Mouse (Mus musculus) left cerebral cortex, adult 8-10 months (tissue): ENCODE measurements around the gene Plekha7. TPM values are rescaled to one million over a fixed set of nuclear protein-coding genes. Genes with fewer than 3 reads are reported as not detected.
A peak's percentile ranks its signal among the peaks of the same experiment; 100 is the strongest.

Experiments
- DNase-seq, 2 experiments: peaks; one replicate each; pipeline ENCODE4 v3.0.0; 2022; ENCODE audit warnings: low spot score in 2 of 2
- total RNA-seq, 4 experiments: library from RNA; stranded (reverse); gene quantifications; 2 replicates each; pipeline ENCODE4 v1.2.4; 2022

Plekha7 gene
- 10 to 100 TPM; 24.7 to 30.1 (median 27.0) TPM for total RNA-seq

DNA sequence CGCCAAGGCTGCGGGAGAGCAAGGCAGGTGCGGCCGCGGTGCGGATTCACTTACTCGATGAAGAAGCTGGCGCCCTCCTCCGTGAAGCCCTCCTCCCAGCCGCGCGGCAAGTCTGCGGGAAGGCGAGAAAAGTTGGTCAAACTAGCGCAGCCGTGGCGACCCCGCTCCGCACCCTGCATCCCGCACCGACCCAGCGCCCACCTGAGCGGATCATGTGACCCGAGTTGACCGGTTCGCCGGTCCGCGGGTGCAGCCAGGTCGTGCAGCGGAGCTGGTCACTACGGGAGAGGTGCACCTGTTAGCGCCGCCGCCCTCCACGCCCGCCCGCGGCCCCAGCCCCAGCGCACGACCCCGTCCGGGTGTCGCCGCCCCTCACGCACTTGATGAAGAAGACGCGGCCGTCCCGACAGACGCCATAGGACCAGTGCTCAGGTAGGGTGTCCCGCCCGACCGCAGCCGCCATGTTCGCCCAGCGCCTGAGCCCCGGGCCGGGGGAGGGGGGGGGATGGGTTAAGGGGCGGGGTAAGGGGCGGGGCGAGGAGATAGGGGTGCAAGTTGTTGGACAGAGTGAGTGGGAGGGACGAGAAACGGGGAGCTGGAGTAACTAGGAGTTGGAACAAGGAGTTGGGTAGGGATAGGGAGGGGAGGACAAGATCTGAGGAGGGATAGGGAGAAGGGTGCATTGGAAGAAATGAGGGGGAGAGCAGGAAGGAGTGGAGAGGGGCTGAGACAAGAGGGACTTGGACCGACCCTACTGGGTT is at the start of gene Plekha7:
Plekha7 (minus strand) TSS at position 506 of the 761 bp plus-strand sequence.
- no peak for DNase-seq

DNA sequence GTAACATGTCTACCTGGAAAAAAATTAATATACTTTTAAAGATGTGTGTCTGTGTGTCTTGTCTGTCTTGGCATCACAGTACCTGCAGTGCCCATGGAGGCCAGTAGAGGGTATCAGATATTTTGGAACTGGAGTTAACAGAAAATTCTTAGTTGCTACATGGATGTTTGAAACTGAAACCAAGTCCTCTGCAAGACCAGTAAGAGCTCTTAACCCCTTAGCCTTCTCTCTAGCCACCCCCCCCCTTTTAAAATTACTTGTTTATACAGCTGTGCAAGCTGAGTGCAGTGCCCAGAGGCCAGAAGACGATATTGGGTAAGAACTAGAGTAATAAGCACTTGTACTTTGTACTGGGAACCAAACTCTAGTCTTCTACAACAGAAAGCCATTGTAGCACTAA is 28.1 kb upstream of the Plekha7 start:
- DNase-seq: peak in 1 of 2 experiments; percentile 24

DNA sequence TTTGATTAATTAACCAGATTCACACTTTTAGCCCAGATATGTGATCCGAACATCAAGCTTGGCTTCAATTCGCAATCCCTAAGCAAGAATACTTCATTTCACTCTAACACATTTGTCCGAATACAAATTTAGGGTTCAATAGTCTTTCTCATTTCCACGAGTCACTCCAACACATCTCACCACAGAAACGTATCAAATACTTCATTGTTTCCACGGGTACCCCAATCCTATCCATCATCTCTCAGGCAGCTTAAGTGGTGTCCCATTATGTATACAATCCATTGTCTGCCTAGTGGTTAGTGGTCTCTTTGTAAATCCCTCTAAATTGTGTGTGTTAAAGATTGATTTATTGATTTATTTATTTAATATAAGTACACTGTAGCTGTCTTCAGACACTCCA is 27.0 kb upstream of the Plekha7 start:
- no peak for DNase-seq

DNA sequence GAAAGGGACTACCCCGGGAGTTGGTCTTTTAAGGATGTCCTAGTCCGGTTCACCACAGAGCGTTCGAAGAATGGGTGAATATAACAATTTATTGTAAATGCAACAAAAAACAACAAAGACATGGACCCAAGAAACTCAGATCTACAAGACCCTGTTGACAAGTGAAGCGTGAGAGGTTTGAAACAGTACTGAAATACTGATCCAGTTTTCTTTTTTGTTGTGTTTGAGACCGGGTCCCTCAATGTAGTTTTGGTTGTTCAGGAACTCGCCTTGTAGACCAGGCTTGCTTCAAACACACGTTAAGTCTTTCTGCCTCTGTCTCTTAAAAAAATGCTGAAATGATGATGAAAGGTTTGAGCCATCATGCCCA is 26.5 kb upstream of the Plekha7 start:
- DNase-seq: no peak

DNA sequence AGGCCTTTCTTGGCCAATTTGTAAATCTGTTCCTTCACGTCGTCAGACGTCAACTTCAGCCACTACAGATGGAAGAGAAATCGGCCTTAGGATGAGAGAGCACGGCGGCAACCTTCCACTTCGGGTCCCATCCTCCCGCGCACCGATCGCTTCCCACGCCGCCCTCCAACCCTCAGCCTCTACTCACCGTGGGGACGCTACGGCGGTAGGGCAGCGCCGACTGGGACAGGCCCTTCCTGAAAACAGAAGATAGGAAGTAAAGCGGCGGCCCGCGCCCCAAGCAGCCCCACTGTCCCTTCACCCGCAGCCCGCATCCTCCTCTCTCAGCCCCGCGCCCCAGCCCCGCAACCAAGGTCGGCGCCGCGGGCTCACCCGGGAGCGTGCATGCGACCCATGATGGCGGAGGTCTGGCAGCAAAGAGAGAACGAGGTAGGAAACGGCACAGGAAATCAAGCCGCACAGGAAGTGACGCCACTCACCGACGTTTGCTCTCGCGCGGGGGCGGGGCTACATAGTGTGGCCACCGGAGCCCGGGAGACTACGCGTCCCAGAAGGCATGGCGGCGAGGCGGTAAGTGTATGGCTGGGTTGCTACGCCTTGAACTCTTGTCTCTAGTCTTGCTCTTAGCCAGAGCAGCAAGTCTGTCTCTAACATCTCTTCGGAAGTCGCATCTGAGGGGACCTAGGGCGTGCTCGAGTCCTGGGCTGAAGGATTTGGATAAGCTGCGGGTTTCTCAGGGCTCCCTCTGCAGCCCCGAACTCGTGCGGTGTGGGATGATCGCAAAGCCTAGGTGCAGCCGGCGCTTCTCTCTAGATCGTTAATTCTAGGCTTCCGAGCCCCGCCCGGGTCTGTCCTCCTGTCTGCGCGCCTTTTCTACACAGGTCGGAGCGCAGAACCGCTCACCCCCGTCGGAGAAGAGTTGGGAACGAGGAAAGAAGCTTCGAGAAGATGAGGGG is 25.8 kb upstream of the Plekha7 start, which contains the start of gene Rps13:
Rps13 (minus strand) TSS at position 483 of the 956 bp plus-strand sequence.
- DNase-seq: peak; percentile 95 to 97

DNA sequence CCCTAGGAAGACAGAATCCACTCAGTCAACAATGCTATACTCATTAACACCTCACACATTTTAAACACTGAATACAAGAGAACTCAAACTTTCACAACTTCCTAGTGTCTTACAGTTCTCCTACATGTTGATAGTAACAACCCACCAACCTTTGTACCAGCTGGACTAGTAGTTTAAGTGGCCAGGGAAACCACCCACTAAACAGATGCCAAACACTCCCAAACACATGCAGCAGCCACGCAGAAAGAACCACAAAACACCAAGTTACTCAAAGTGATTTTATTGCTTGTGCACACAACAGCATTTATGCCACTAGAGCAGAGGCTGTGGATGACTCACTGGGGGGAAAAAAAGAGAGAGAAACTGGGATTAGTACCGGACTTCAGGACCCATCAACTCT is 23.1 kb upstream of the Plekha7 start:
- DNase-seq: peak in 1 of 2 experiments; percentile 49

DNA sequence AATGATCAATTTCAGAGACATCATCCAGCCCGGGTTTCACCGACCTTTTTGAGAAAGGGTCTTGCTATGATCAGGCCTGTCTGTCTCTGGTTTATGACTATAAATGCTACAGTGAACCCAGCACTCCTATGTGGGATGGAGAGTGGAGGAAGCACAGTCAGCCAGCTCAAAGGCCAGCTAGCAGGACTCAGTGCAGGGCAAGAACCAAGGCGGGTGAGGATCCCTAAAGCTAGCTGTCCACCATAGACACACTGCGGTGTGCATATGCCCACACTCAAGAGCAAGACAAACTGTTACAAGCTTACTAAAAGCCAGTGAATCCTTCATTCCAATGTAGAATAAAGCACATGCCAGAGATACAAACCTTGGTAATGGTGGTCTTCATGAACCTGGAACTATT is 21.7 kb upstream of the Plekha7 start:
- no peak for DNase-seq

DNA sequence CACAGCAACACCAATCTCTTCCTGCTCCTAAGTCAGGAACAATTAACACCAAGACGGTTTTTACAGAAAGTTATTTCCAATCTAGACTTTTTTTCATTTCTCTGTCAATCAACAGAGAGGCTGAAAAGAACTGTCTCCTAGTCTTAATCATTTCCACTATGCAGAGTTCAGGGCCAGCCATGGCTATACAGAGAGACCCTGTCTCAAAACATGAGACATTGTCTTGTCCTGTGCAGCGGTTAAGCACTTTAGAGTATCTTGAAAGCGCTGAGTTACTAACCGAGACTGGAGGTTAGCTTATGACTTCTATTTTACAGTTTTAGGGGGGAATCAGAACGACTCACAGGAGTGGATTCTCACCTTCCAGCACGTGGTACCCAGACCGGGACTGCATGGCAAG is 20.6 kb upstream of the Plekha7 start:
- no peak for DNase-seq

DNA sequence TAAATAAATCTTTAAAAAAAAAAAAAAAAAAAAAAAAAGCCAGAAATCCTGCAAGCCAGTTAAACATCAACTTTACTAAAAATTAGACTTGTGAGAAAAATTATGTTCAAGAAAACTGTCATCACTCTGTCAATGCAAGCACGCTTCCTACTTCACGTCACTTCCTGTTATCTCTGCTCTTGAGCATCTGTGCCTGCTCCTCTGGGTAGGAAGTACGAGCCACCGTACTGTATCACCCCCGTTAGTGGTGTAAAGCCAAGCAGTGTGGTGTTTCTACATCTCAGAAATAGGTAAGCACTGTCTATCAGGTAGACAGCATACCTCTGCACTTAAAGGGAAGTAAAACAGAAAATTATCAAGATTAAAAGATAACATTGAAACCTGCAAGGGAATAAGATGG is 19.7 kb upstream of the Plekha7 start:
- no peak for DNase-seq

DNA sequence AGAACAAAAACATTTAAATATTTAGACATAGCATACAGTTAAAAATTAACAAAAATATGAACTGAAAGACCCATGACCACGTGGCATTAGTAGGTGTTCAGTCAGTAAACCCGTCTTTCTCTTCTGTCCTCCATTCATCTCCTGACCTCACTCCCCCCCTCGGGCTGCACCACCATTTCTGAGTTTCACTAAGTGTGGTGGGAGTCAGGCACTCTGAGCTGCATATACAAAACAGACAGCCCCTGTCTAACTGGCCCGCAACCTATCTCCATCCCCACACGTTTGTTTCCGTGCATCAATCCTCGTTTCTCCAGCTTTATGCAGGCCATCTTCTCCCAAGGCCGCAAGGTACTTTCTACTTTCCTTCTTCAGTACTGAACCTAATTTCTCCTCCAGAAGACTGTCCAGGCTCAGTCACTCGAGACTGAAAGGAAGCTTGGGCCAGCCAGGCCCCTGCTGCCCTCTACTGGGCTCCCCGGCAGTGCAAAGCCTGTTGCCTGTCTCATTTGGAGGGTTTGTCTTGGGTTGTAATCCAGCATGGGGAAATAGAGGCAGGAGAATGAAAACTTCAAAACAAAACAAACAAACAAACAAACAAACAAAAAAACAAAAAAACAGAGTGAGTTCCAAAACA is 15.3 kb upstream of the Plekha7 start:
- DNase-seq: peak in 1 of 2 experiments; percentile 37

DNA sequence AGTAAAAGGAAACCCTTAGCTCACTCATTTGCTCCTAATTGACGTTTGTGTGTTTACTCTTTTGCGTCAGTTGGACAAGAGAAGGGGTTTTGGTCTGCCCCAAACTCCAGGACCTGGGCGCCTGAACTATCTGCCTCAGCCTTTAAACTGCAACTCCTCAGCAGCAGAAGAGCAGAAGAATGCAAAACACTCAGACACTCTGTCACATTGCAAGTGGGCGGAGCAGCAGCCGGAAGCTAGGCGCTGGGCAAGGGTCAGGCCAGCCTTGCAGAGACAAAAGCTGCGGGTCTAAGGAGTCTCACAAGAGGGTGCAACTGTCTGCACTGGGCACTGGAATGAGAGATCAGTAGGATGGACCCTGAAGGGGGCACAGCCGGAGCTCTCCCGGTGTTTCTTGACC is 1.3 kb upstream of the Plekha7 start:
- no peak for DNase-seq

DNA sequence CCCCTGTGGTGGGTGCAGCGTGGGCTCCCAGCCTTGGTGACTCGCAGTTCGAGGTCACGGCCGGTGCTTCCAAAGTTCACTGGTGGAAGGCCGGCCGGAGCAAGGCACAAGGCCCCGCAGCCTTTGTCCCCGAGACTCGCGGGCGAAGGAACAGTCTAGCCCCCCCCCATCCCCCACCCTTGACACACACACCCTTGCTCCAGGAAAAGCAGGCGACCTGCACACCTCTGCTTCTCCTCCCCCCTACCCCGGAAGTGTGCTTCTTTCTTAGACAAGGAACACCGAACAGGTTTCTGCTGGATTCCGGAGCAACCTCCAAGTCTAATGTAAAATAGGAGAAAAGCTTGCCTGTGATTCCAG is 436 bp upstream of the Plekha7 start:
- no peak for DNase-seq

DNA sequence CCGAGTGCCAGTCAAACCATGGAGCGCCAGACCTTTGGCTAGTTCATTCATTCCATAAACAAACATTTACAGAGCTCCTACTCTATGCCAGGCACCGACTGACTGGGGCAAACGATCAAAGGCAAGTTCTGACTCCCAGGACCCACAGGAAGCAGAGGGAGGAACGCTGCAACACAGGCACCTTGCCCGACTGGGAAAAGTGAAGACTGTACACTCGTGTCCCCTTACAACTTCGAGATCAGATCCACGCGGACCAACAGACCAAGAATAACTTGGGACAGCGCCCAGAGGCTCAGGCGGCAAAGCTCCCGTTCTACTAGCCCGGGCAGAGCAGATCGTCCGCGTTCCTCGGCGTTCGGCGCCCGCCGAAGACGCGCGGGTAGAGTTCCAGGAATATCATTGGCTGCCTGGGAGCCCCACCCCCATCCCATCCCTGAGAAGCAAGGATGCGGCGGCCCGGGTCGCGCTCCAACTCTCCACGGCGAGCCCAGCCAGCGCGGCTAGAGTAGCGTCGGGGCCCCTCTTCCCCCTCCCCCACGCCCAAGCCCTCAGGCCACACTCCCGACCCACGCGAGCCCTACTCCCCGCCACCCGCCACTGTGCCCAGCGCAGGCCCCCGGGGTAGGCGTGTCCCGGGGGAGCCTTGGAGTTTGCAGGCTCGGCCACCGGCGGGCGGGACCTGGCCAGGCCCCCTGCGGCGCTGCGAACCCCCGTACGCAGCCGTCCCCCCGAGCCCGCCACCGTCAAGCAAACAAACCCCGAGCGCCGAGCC is 891 bp downstream of the Plekha7 start:
- peak; percentile 8 to 36 for DNase-seq

DNA sequence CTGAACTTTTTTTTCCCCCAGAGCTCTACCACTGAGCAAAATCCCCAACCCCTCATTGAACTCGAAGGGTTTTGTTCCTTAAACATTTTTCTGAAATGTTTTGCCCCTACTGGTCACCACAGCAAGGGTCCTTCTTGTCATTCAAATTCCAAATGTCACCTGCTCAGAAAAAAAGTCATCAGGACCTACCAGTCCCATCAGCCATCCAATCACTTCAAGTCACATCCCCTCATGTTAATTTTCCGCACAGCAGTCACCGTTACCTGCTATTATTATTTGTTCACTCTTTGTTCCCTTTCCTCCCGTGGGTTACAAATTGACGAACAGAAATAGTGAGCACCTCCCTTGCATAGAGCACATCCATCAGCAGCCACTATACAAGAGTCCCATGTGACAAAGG is 1.6 kb downstream of the Plekha7 start:
- no peak for DNase-seq

DNA sequence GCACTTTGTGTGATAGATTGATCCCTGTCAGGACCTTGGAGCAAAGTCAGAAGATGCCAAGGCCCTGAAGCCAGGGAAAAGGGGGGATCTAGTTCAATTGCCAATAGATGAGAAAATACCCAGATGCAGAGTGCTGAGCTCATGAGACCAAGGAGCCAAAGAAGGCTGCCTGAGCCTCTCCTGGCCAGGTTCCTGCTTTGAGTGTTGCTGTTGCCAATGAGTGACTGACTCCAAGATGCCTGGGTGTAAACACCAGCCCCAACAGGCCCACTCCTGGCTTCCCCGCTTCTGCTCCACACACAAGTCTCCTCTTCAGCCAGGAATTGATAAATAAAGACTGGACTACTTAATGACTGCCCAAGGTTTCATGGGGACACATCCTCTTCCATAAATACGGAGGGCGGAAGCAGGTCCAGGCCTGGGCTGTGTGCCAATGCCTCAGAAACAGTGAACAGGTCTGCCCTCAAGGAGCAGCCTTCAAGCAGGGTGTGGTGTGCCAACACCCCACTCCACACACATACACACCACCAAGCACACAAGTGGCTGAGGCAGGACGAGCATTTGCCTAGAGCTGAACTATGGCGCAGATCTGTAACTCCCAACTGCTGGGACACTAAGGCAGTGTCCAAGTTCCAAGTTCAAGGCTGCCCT is 6.4 kb downstream of the Plekha7 start:
- no peak for DNase-seq

DNA sequence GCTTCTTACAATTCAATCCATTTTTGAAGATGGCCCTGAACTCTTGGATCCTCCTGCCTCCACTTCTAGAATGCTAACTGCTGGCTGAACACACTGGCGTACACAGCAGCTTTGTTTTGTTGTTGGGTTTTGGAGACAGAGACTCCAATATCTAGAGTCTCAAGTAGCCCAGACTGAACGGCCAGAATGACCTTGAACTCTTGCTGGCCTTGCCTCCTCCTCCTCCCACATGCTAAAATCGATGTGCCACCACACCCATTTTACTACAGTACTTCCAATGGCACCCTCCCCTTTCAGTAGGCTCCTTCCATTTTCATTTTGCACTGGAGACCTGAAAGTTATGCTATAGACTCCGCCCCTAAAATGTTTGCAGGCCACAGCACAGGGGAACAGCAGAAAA is 7.0 kb downstream of the Plekha7 start:
- DNase-seq: no peak

DNA sequence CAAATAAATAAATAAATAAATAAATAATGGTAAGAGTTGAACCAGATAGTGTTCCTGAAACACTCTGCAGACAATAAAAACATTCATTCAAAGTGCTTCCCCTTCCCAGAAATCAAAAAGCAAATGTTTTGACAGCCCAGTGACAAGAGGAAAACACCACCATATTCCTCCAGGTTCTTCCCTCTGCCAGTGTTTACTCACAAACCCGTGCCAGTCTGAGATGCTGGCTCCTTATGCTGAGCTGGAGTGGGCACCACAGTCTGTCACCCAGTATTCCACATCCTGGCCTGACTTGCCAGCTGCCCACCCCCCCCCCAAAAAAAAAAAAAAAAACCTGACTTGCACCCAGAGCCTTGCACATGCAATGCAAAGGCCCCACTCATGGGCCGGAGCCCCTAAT is 9.3 kb downstream of the Plekha7 start:
- DNase-seq: no peak

DNA sequence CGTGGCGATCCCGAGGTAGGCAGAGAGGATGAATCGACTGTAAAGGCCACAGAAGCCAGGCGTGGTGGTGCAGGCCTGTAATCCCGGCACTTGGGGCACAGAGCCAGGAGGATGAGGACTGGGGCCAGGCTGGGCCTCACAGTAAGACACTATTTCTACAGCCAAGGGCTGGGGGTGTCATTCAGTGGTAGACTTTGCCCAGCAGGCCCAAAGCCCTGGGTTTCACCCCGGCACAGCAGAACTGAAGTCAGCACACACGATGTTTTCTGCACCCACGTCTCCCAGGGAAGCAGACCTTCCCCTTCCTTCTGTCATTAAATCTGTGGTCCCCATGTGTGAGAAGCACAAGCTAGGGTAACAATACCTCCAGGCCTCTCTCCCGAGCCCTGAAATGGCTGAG is 9.8 kb downstream of the Plekha7 start:
- no peak for DNase-seq

DNA sequence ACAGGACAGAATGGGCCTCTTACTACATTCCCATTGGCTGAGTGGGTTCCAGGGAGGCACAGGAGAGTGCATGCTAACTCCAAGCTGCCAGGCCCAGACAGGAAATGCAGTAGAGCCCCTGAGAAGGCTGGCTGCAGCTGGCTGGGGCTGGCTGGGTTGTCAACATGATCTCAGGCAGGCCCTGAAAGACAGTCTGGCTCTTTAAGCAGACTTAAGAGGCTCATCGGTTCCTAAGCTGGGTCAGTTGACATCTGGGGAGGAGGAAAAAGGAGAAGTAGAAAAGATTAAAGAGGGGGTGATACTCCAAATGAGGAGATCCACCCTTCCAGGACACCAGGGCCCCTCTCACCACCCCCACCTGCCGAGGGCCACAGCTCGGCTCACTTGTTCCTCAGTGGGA is 13.2 kb downstream of the Plekha7 start:
- no peak for DNase-seq

DNA sequence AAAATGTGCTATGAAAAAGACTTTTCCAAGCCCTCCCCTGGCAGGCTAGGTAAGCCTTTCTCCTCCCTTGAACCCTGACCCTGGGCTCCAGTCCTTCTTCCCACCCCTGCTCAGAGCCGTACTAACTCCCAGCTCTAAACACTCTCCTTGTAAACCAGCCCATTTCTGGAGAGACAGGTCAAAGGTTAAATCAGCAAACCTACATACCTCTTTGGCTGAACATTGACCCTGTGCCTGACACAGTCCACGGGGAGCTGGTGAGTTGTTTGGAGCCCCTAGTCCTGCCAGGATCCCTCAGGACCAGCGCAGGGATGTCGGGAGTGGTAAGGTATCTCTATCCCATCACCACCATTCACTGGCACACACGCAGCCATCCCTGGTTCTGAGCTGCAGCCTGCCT is 15.8 kb downstream of the Plekha7 start:
- no peak for DNase-seq

DNA sequence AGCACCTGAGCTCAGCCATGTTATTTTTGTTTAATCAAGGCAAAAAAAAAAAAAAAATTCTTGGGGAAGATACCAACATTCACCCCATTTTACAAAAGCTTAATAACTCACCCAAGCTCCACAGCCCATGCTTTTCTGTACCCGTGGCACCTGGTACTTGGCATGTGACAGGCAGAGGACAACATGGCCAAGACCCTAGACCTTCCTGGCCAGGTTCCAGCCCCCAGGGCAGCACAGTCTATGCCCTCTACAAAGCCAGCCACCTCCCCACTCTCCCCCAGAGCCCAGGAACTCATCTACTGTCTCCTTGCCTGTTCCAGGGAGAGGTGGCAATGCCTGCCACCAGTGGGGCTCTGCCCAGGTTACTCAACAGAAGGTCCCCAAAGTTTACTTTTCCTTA is 17.6 kb downstream of the Plekha7 start:
- DNase-seq: no peak
